Mouse (Mus musculus): ENCODE measurements around the gene Batf2.

DNA sequence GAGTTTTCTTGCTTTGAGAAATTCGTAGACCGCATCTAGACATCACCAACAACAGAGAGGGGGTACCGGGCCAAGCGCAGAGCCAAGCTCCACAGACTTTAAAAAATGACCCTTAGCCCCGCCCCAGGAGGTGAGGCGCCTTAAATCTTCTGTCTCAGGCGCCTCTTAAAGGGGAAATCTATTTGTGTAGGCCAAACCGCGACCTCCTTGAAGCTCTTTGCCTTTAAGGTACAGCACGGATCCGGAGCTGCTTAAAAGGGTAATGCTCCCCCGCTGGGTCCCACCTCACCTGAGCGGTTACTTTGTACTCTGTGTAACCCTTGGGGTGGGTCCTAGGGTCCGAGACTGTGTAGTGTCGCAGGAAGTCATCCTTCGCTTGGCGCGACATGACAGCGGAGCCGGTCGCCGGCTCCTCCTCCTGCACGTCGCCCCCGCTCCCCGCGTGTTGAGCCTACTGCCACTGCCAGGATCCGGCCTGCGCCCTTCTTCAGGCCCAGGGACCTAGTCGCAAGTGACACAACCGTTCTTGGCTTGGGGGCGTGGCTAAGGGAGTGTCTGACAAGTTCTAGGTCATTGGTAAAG is 12.9 kb upstream of the Batf2 start, which contains the start of gene Snx15:
- TF ChIP-seq CTCF (conservative IDR thresholded peaks at IDR 0.05; ENCODE audit: insufficient read depth, insufficient read length, low read depth, low read length) (no peak), POLR2A (IDR thresholded peaks at IDR 0.05; ENCODE audit: low read depth, low read length) (no peak)

Data from kidney, adult 2 months (tissue).